ENCODE assay signal across 8 mouse cellular contexts in genomic region chr8:123759933-123760332, GRCm38 (mm10). TPM values are rescaled to one million over a fixed set of nuclear protein-coding genes. Genes with fewer than 3 reads are reported as not detected.
A peak's percentile ranks its signal among the peaks of the same experiment; 100 is the strongest.
DNase-seq lines count a peak whose midpoint lies in the region; ATAC-seq and TF ChIP-seq lines count a peak whose summit lies in the region.
"Had no signal": no experiment of that assay in that cellular context is flagged by ENCODE, and none has a peak within 500 bp of the region (broad histone marks: within the 10 kb centered on the region; RNA-seq: fewer than 3 reads in every experiment).

No protein-coding gene starts in this region.

- no peak for TF ChIP-seq CTCF in lung, postnatal 0 days (IDR thresholded peaks at IDR 0.05)

- H3K9ac ChIP-seq in lung, postnatal 0 days (replicated peaks; ENCODE audit: low read depth): no peak overlapping the region
- no peak overlapping the region for H3K9ac ChIP-seq in forebrain, embryonic 14.5 days (ENCODE audit: low read length)
- H3K9ac ChIP-seq in liver, embryonic 15.5 days: no peak overlapping the region

- H3K4me3 ChIP-seq in lung, postnatal 0 days (ENCODE audit: low read depth, low read length): no peak overlapping the region
- no peak overlapping the region for H3K4me3 ChIP-seq in forebrain, embryonic 14.5 days (ENCODE audit: low read depth, low read length)
- no peak overlapping the region for H3K4me3 ChIP-seq in liver, embryonic 15.5 days (replicated peaks)

- H3K9me3 ChIP-seq in lung, postnatal 0 days (ENCODE audit: low read length): no peaks in the 10 kb centered on the region
- no peaks in the 10 kb centered on the region for H3K9me3 ChIP-seq in forebrain, embryonic 14.5 days (replicated peaks; ENCODE audit: control insufficient read depth, low read length)
- no peaks in the 10 kb centered on the region for H3K9me3 ChIP-seq in liver, embryonic 15.5 days (replicated peaks)

- H3K4me1 ChIP-seq in lung, postnatal 0 days (ENCODE audit: insufficient read depth, low read depth, low read length): peaks cover 8% of the 10 kb centered on the region; the same call in 1 of the 2 replicates
- peaks cover 2% of the 10 kb centered on the region; the same call in 1 of the 2 replicates for H3K4me1 ChIP-seq in forebrain, embryonic 14.5 days (ENCODE audit: control insufficient read depth, insufficient read depth, low read length)
- peaks cover 18% of the 10 kb centered on the region; the same call in 1 of the 2 replicates for H3K4me1 ChIP-seq in liver, embryonic 15.5 days (replicated peaks)

- no peaks in the 10 kb centered on the region for H3K27me3 ChIP-seq in lung, postnatal 0 days (replicated peaks; ENCODE audit: insufficient read depth, low read length)
- no peaks in the 10 kb centered on the region for H3K27me3 ChIP-seq in forebrain, embryonic 14.5 days (replicated peaks; ENCODE audit: control insufficient read depth, insufficient read depth, low read length)
- 0 out of 2 replicates have a peak, but pooled peaks cover 14% of the 10 kb centered on the region for H3K27me3 ChIP-seq in liver, embryonic 15.5 days

- H3K27ac ChIP-seq in lung, postnatal 0 days (ENCODE audit: low read length): no peak overlapping the region
- no peak overlapping the region for H3K27ac ChIP-seq in forebrain, embryonic 14.5 days (ENCODE audit: low read depth, low read length)
- H3K27ac ChIP-seq in liver, embryonic 15.5 days (replicated peaks): no peak overlapping the region

- H3K4me2 ChIP-seq in lung, postnatal 0 days (replicated peaks; ENCODE audit: low read depth, low read length): no peak overlapping the region
- peak overlapping the region; percentile 42 for H3K4me2 ChIP-seq in forebrain, embryonic 14.5 days (ENCODE audit: low read length)
- H3K4me2 ChIP-seq in liver, embryonic 15.5 days: peak overlapping the region; percentile 25; the same call in 1 of the 2 replicates

- TF ChIP-seq EP300 in lung, postnatal 0 days (IDR thresholded peaks at IDR 0.05): no peak

- no peaks in the 10 kb centered on the region for H3K36me3 ChIP-seq in lung, postnatal 0 days (ENCODE audit: insufficient read depth, low read length)
- no peaks in the 10 kb centered on the region for H3K36me3 ChIP-seq in forebrain, embryonic 14.5 days (ENCODE audit: control insufficient read depth, insufficient read depth, low read length)
- H3K36me3 ChIP-seq in liver, embryonic 15.5 days (replicated peaks): no peaks in the 10 kb centered on the region

- peak; percentile 36 for DNase-seq in lung, postnatal 0 days (ENCODE audit: low spot score)
- no peak for DNase-seq in lung, adult 18-20 months
- DNase-seq in forebrain, embryonic 14.5 days (ENCODE audit: low spot score): peak; percentile 94
- DNase-seq in spleen, postnatal 10 days (ENCODE audit: low spot score in 2 of 2): no peak
- DNase-seq in MN1 (ENCODE audit: low spot score): no peak
- no peak for DNase-seq in adrenal gland, adult 8-10 months
- DNase-seq: heart, adult 18-20 months had no signal

- ATAC-seq in lung, postnatal 0 days: no peak
- ATAC-seq in forebrain, embryonic 14.5 days: peak; percentile 94
- ATAC-seq in liver, embryonic 15.5 days (ENCODE audit: insufficient read depth): no peak

- 36% methylated on average over 10 of the region's 10 CpGs for WGBS in lung, postnatal 0 days
- 2% methylated on average over 10 of the region's 10 CpGs for WGBS in forebrain, embryonic 14.5 days
- WGBS in liver, embryonic 15.5 days (ENCODE audit: insufficient replicate concordance): 29% methylated on average over 10 of the region's 10 CpGs

RNA-seq across cellular contexts. Expression of gene Rab4a, which starts 45.9 kb away (rescaled TPM):
- 27.9 and 32.1 TPM in 2 replicates for polyA plus RNA-seq in lung, postnatal 0 days (2015; fragmentation: Nextera tagmentation; extraction: Ambion mirVana)
- 68.2 and 74.5 TPM in 2 replicates for polyA plus RNA-seq in forebrain, embryonic 14.5 days (2014; fragmentation: Nextera tagmentation; extraction: Ambion mirVana)
- 28.8 and 33.1 TPM in 2 replicates for polyA plus RNA-seq in liver, embryonic 15.5 days (2015; fragmentation: Nextera tagmentation; extraction: Ambion mirVana)
- 10 to 100 TPM; 24.3 to 40.6 (median 34.0) TPM for total RNA-seq in adrenal gland, adult 8-10 months (2022)

Comparison
In these comparisons a context has a peak if more than half of its experiments do, and no peak if none do; other contexts are left out.
1. DNase-seq: peak in lung, postnatal 0 days (single experiment) and forebrain, embryonic 14.5 days (single experiment); none in lung, adult 18-20 months (0 of 2), spleen, postnatal 10 days (0 of 2), MN1 (single experiment) and adrenal gland, adult 8-10 months (single experiment).